Mouse (Mus musculus): ENCODE measurements around the gene Lmntd1. TPM values are rescaled to one million over a fixed set of nuclear protein-coding genes. Genes with fewer than 3 reads are reported as not detected.

Lmntd1 gene
- polyA plus RNA-seq, 1 experiment from 2014 or later = not detected

- TF ChIP-seq CTCF (IDR thresholded peaks at IDR 0.05; ENCODE audit: low read depth) (no peak), EP300 (IDR thresholded peaks at IDR 0.05; ENCODE audit: low read depth) (no peak)
- Histone ChIP-seq H3K9ac (replicated peaks) (no peak overlapping the region), H3K36me3 (replicated peaks; ENCODE audit: insufficient read depth, low read length) (no peaks in the 10 kb centered on the region), H3K4me2 (ENCODE audit: low read depth, low read length) (no peak overlapping the region), H3K4me3 (ENCODE audit: low read depth, low read length) (no peak overlapping the region), H3K4me1 (ENCODE audit: insufficient read depth) (no peaks in the 10 kb centered on the region; the same call in 1 of the 2 replicates), H3K27ac (ENCODE audit: low read depth) (no peak overlapping the region), H3K9me3 (ENCODE audit: low read length) (peaks cover 4% of the 10 kb centered on the region; the same call in 1 of the 2 replicates), H3K27me3 (ENCODE audit: insufficient read depth, low read length) (no peaks in the 10 kb centered on the region)
- no peak for ATAC-seq
- 82% methylated on average over 5 of the region's 5 CpGs for WGBS (ENCODE audit: insufficient replicate concordance)
- no peak for DNase-seq
Observed at GRCm38 (mm10) chr6:145653626-145654025, 39.5 kb upstream of the Lmntd1 start.

GRCm38 (mm10) chr6:145652986-145653385 is 38.9 kb upstream of the Lmntd1 start:
- H3K36me3 ChIP-seq (replicated peaks; ENCODE audit: insufficient read depth, low read length) = no peaks in the 10 kb centered on the region
- H3K27ac ChIP-seq (ENCODE audit: low read depth) = no peak overlapping the region
- H3K4me2 ChIP-seq (ENCODE audit: low read depth, low read length) = no peak overlapping the region
- WGBS (ENCODE audit: insufficient replicate concordance) = 70% methylated on average over 5 of the region's 5 CpGs
- H3K4me1 ChIP-seq (ENCODE audit: insufficient read depth) = no peaks in the 10 kb centered on the region; the same call in 1 of the 2 replicates
- H3K27me3 ChIP-seq (ENCODE audit: insufficient read depth, low read length) = no peaks in the 10 kb centered on the region
- ATAC-seq (no peak), DNase-seq (no peak)
- no peak overlapping the region for H3K4me3 ChIP-seq (ENCODE audit: low read depth, low read length)
- TF ChIP-seq EP300 (IDR thresholded peaks at IDR 0.05; ENCODE audit: low read depth) (no peak), CTCF (IDR thresholded peaks at IDR 0.05; ENCODE audit: low read depth) (no peak)
- H3K9me3 ChIP-seq (ENCODE audit: low read length) = peaks cover 4% of the 10 kb centered on the region; the same call in 1 of the 2 replicates
- no peak overlapping the region for H3K9ac ChIP-seq (replicated peaks)

GRCm38 (mm10) chr6:145651976-145652375 is 37.9 kb upstream of the Lmntd1 start:
- no peak overlapping the region for H3K4me2 ChIP-seq (ENCODE audit: low read depth, low read length)
- 68% methylated on average over 2 of the region's 2 CpGs for whole genome bisulfite sequencing (ENCODE audit: insufficient replicate concordance)

GRCm38 (mm10) chr6:145640971-145641506 is 26.9 kb upstream of the Lmntd1 start:
- 69% methylated on average over 4 of the region's 4 CpGs for WGBS (ENCODE audit: insufficient replicate concordance)
- Histone ChIP-seq H3K4me2 (ENCODE audit: low read depth, low read length) (no peak overlapping the region), H3K27ac (ENCODE audit: low read depth) (no peak overlapping the region), H3K4me1 (ENCODE audit: insufficient read depth) (no peaks in the 10 kb centered on the region; the same call in 1 of the 2 replicates), H3K27me3 (ENCODE audit: insufficient read depth, low read length) (no peaks in the 10 kb centered on the region), H3K9ac (replicated peaks) (no peak overlapping the region), H3K4me3 (ENCODE audit: low read depth, low read length) (no peak overlapping the region), H3K36me3 (replicated peaks; ENCODE audit: insufficient read depth, low read length) (no peaks in the 10 kb centered on the region), H3K9me3 (ENCODE audit: low read length) (no peaks in the 10 kb centered on the region)
- ATAC-seq (no peak), DNase-seq (no peak)
- TF ChIP-seq CTCF (IDR thresholded peaks at IDR 0.05; ENCODE audit: low read depth) (no peak), EP300 (IDR thresholded peaks at IDR 0.05; ENCODE audit: low read depth) (no peak)

More at GRCm38 (mm10) chr6:145651976-145652375, 37.9 kb upstream of the Lmntd1 start:
- Histone ChIP-seq H3K4me1 (ENCODE audit: insufficient read depth) (no peaks in the 10 kb centered on the region; the same call in 1 of the 2 replicates), H3K4me3 (ENCODE audit: low read depth, low read length) (no peak overlapping the region), H3K27ac (ENCODE audit: low read depth) (no peak overlapping the region), H3K27me3 (ENCODE audit: insufficient read depth, low read length) (no peaks in the 10 kb centered on the region), H3K36me3 (replicated peaks; ENCODE audit: insufficient read depth, low read length) (no peaks in the 10 kb centered on the region), H3K9me3 (ENCODE audit: low read length) (peaks cover 4% of the 10 kb centered on the region; the same call in 1 of the 2 replicates), H3K9ac (replicated peaks) (no peak overlapping the region)
- no peak for ATAC-seq
- no peak for DNase-seq
- TF ChIP-seq EP300 (IDR thresholded peaks at IDR 0.05; ENCODE audit: low read depth) (no peak), CTCF (IDR thresholded peaks at IDR 0.05; ENCODE audit: low read depth) (no peak)

- H3K4me3 ChIP-seq (ENCODE audit: low read depth, low read length) = no peak overlapping the region
- ATAC-seq (no peak), DNase-seq (no peak)
- no peaks in the 10 kb centered on the region for H3K9me3 ChIP-seq (ENCODE audit: low read length)
- no peaks in the 10 kb centered on the region; the same call in 1 of the 2 replicates for H3K4me1 ChIP-seq (ENCODE audit: insufficient read depth)
- H3K36me3 ChIP-seq (replicated peaks; ENCODE audit: insufficient read depth, low read length) = no peaks in the 10 kb centered on the region
- H3K9ac ChIP-seq (replicated peaks) = no peak overlapping the region
- TF ChIP-seq CTCF (IDR thresholded peaks at IDR 0.05; ENCODE audit: low read depth) = no peak
- TF ChIP-seq EP300 (IDR thresholded peaks at IDR 0.05; ENCODE audit: low read depth) = no peak
- 66% methylated on average over 6 of the region's 6 CpGs for WGBS (ENCODE audit: insufficient replicate concordance)
- no peak overlapping the region for H3K4me2 ChIP-seq (ENCODE audit: low read depth, low read length)
- no peak overlapping the region for H3K27ac ChIP-seq (ENCODE audit: low read depth)
- H3K27me3 ChIP-seq (ENCODE audit: insufficient read depth, low read length) = no peaks in the 10 kb centered on the region
Observed at GRCm38 (mm10) chr6:145638248-145638647, 24.1 kb upstream of the Lmntd1 start.

- no peak for DNase-seq
- no peak for ATAC-seq
- no peaks in the 10 kb centered on the region for H3K27me3 ChIP-seq (ENCODE audit: insufficient read depth, low read length)
Observed at GRCm38 (mm10) chr6:145636682-145637081, 22.6 kb upstream of the Lmntd1 start.

More at GRCm38 (mm10) chr6:145636682-145637081, 22.6 kb upstream of the Lmntd1 start:
- H3K9me3 ChIP-seq (ENCODE audit: low read length) = peaks cover 3% of the 10 kb centered on the region; the same call in 1 of the 2 replicates
- H3K4me1 ChIP-seq (ENCODE audit: insufficient read depth) = no peaks in the 10 kb centered on the region; the same call in 1 of the 2 replicates
- no peak overlapping the region for H3K27ac ChIP-seq (ENCODE audit: low read depth)
- H3K36me3 ChIP-seq (replicated peaks; ENCODE audit: insufficient read depth, low read length) = no peaks in the 10 kb centered on the region
- H3K4me3 ChIP-seq (ENCODE audit: low read depth, low read length) = no peak overlapping the region
- no peak overlapping the region for H3K4me2 ChIP-seq (ENCODE audit: low read depth, low read length)
- no peak overlapping the region for H3K9ac ChIP-seq (replicated peaks)
- WGBS (ENCODE audit: insufficient replicate concordance) = 78% methylated on average over 4 of the region's 4 CpGs
- TF ChIP-seq EP300 (IDR thresholded peaks at IDR 0.05; ENCODE audit: low read depth) = no peak
- TF ChIP-seq CTCF (IDR thresholded peaks at IDR 0.05; ENCODE audit: low read depth) = no peak

All from liver, postnatal 0 days (tissue).